Mouse (Mus musculus): ENCODE measurements around the gene Gm42878.
A peak's percentile ranks its signal among the peaks of the same experiment; 100 is the strongest.

Gene Gm42878

DNA sequence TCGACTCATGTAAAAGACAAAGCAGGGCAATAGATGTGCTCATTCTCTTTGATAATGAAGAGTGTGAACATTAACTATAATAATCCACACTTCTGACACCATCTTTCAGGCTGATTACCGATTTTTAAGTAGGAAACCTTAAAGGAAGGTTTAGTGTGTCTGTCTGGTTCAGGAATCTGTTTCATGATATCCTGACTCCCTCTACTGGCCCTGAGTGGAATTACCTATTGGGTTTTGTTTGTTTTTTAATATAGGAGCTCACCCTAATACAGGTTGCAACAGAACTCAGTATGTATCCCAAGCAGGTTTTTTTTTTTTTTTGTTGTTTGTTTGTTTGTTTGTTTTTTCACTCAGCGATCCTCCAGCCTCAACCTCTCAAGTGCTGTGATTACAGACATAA is 67.6 kb downstream of the Gm42878 start:
- peak; percentile 13 to 44 for DNase-seq

DNA sequence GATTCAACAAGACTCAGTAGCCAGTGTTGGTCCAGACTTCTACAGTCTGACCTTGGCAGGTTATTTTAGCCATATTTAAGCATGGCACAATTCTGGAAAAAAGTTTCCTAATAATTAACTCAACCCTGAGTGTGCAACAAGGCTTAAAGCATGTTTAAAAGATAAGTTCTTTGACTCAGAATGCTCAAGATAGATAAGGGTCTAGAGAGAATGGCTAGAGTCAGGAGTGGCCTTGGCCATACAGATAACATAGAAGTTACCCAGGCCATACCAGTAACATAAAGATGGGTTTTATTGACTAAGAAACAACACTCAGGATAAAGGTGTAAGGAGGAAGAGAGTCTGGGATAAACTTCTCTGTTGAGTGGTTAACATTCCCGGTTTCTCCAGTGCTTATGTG is 69.2 kb downstream of the Gm42878 start:
- DNase-seq: no peak

DNA sequence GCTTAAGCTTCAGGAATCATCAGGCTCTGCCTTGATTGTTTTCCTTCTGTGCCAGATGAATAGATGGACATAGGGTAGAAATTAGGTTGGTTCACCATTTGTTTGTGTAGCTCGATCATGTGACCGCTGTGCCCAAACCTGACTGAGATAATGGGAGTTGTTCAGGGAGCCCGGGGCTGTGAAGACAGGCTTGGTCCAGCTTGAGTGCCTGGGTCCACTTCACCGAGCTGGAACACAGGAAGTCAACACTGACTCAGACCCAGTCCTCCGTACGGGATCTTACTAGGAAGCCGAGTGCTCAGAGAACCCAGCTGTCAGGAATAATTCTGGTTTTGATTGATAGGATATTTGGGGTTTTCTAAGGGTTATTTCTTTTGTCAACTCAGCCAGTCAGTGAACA is 70.7 kb downstream of the Gm42878 start:
- no peak for DNase-seq

DNA sequence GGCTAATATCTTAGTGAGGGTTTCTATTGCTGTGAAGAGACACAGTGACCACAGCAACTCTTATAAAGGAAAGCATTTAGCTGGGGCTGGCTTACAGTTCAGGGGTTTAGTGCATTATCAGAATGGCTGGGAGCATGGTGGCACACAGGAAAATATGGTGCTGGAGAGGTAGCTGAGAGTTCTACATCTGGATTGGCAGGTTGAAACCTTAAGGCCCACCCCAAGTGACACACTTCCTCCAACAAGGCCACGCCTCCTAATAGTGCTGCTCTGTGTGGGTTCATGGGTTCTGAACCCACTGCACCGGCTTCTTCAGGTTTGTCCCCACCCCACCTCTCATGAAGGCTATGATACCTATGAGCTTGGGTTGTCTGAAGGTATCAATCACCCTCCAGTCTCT is 72.9 kb downstream of the Gm42878 start:
- DNase-seq: no peak

DNA sequence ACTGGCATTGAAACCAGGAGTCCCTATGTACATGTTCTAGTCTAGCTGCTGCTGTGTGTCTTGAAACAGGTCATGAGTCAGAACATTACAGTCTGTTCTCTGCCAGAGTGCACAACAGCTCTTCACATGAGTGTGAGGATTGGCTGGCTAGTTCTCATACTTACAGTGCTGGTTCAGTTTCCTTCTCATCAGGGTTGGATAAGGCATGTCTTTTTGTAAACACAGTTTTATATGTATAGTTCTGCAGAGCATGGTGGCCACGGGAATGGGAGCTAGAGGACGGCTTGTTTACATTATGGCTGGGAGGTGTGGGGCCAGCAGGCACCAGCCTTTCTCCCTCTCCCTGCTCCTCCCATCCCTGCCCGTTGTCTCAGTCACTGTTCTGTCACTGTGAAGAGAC is 75.7 kb downstream of the Gm42878 start:
- no peak for DNase-seq

All from kidney, adult 8-10 months (tissue).